Mouse (Mus musculus): ENCODE results near the gene Lhcgr. TPM values are rescaled to one million over a fixed set of nuclear protein-coding genes. Genes with fewer than 3 reads are reported as not detected.

The Lhcgr gene
- polyA plus RNA-seq, 1 experiment from 2014 or later, result 0.69 TPM

- DNase-seq (ENCODE audit: low spot score), result no peak
- no peak for ATAC-seq (ENCODE audit: low FRiP score)
- no peak overlapping the region for H3K4me3 ChIP-seq (ENCODE audit: low read depth, low read length)
- no peak overlapping the region for H3K4me2 ChIP-seq (replicated peaks; ENCODE audit: low read depth, low read length)
- H3K9ac ChIP-seq (ENCODE audit: low read depth, low read length), result no peak overlapping the region
- no peak overlapping the region for H3K27ac ChIP-seq (ENCODE audit: low read depth, low read length)
- no peaks in the 10 kb centered on the region for H3K27me3 ChIP-seq (ENCODE audit: control insufficient read depth, insufficient read depth, low read length)
- 85% methylated on average over 4 of the region's 4 CpGs for WGBS
- H3K9me3 ChIP-seq (ENCODE audit: control insufficient read depth, low read length), result no peaks in the 10 kb centered on the region
- H3K4me1 ChIP-seq (replicated peaks; ENCODE audit: control insufficient read depth, insufficient read depth, low read length), result no peaks in the 10 kb centered on the region
- H3K36me3 ChIP-seq (ENCODE audit: control insufficient read depth, insufficient read depth, low read length), result no peaks in the 10 kb centered on the region
Observed at GRCm38 (mm10) chr17:88786385-88786784, 5.4 kb downstream of the Lhcgr start.

- H3K4me1 ChIP-seq (replicated peaks; ENCODE audit: control insufficient read depth, insufficient read depth, low read length), result no peaks in the 10 kb centered on the region
- H3K9ac ChIP-seq (ENCODE audit: low read depth, low read length), result no peak overlapping the region
- H3K27me3 ChIP-seq (ENCODE audit: control insufficient read depth, insufficient read depth, low read length), result no peaks in the 10 kb centered on the region
- H3K4me2 ChIP-seq (replicated peaks; ENCODE audit: low read depth, low read length), result no peak overlapping the region
- H3K36me3 ChIP-seq (ENCODE audit: control insufficient read depth, insufficient read depth, low read length), result no peaks in the 10 kb centered on the region
- ATAC-seq (ENCODE audit: low FRiP score), result no peak
- no peaks in the 10 kb centered on the region for H3K9me3 ChIP-seq (ENCODE audit: control insufficient read depth, low read length)
- no peak overlapping the region for H3K27ac ChIP-seq (ENCODE audit: low read depth, low read length)
- 38% methylated on average over 3 of the region's 3 CpGs for WGBS
- no peak for DNase-seq (ENCODE audit: low spot score)
- no peak overlapping the region for H3K4me3 ChIP-seq (ENCODE audit: low read depth, low read length)
Observed at GRCm38 (mm10) chr17:88779148-88779547, 12.6 kb downstream of the Lhcgr start.

- DNase-seq (ENCODE audit: low spot score), result no peak
- Histone ChIP-seq H3K27ac (ENCODE audit: low read depth, low read length) (peak overlapping the region; percentile 0; the same call in 1 of the 2 replicates), H3K9ac (ENCODE audit: low read depth, low read length) (no peak overlapping the region), H3K4me1 (replicated peaks; ENCODE audit: control insufficient read depth, insufficient read depth, low read length) (peaks cover 2% of the 10 kb centered on the region; the same call in 1 of the 2 replicates), H3K4me2 (replicated peaks; ENCODE audit: low read depth, low read length) (no peak overlapping the region), H3K36me3 (ENCODE audit: control insufficient read depth, insufficient read depth, low read length) (no peaks in the 10 kb centered on the region), H3K9me3 (ENCODE audit: control insufficient read depth, low read length) (no peaks in the 10 kb centered on the region), H3K27me3 (ENCODE audit: control insufficient read depth, insufficient read depth, low read length) (no peaks in the 10 kb centered on the region), H3K4me3 (ENCODE audit: low read depth, low read length) (no peak overlapping the region)
- ATAC-seq (ENCODE audit: low FRiP score), result peak; percentile 43
- WGBS, result 41% methylated on average over 9 of the region's 9 CpGs
Observed at GRCm38 (mm10) chr17:88774103-88774526, 17.7 kb downstream of the Lhcgr start.

- ATAC-seq (ENCODE audit: low FRiP score), result no peak
- no peak overlapping the region for H3K27ac ChIP-seq (ENCODE audit: low read depth, low read length)
- WGBS, result 85% methylated on average over 7 of the region's 7 CpGs
- peaks cover 2% of the 10 kb centered on the region; the same call in 1 of the 2 replicates for H3K4me1 ChIP-seq (replicated peaks; ENCODE audit: control insufficient read depth, insufficient read depth, low read length)
- H3K9ac ChIP-seq (ENCODE audit: low read depth, low read length), result no peak overlapping the region
- no peaks in the 10 kb centered on the region for H3K27me3 ChIP-seq (ENCODE audit: control insufficient read depth, insufficient read depth, low read length)
- no peak for DNase-seq (ENCODE audit: low spot score)
- H3K36me3 ChIP-seq (ENCODE audit: control insufficient read depth, insufficient read depth, low read length), result no peaks in the 10 kb centered on the region
- no peak overlapping the region for H3K4me3 ChIP-seq (ENCODE audit: low read depth, low read length)
- H3K9me3 ChIP-seq (ENCODE audit: control insufficient read depth, low read length), result no peaks in the 10 kb centered on the region
- H3K4me2 ChIP-seq (replicated peaks; ENCODE audit: low read depth, low read length), result no peak overlapping the region
Observed at GRCm38 (mm10) chr17:88770081-88770480, 21.7 kb downstream of the Lhcgr start.

- ATAC-seq (ENCODE audit: low FRiP score) (0 out of 2 replicates have a peak, but pooled peaks have one; percentile 33), DNase-seq (ENCODE audit: low spot score) (no peak)
- no peaks in the 10 kb centered on the region for H3K9me3 ChIP-seq (ENCODE audit: control insufficient read depth, low read length)
- H3K4me1 ChIP-seq (replicated peaks; ENCODE audit: control insufficient read depth, insufficient read depth, low read length), result peaks cover 2% of the 10 kb centered on the region; the same call in 1 of the 2 replicates
- WGBS, result 64% methylated on average over 2 of the region's 2 CpGs
- H3K27ac ChIP-seq (ENCODE audit: low read depth, low read length), result no peak overlapping the region
- H3K4me3 ChIP-seq (ENCODE audit: low read depth, low read length), result no peak overlapping the region
- no peaks in the 10 kb centered on the region for H3K27me3 ChIP-seq (ENCODE audit: control insufficient read depth, insufficient read depth, low read length)
- no peak overlapping the region for H3K9ac ChIP-seq (ENCODE audit: low read depth, low read length)
- H3K36me3 ChIP-seq (ENCODE audit: control insufficient read depth, insufficient read depth, low read length), result no peaks in the 10 kb centered on the region
- H3K4me2 ChIP-seq (replicated peaks; ENCODE audit: low read depth, low read length), result no peak overlapping the region
Observed at GRCm38 (mm10) chr17:88769283-88769859, 22.4 kb downstream of the Lhcgr start.

- no peaks in the 10 kb centered on the region for H3K9me3 ChIP-seq (ENCODE audit: control insufficient read depth, low read length)
- no peak overlapping the region for H3K27ac ChIP-seq (ENCODE audit: low read depth, low read length)
- no peak for DNase-seq (ENCODE audit: low spot score)
- no peaks in the 10 kb centered on the region for H3K4me1 ChIP-seq (replicated peaks; ENCODE audit: control insufficient read depth, insufficient read depth, low read length)
- no peaks in the 10 kb centered on the region for H3K27me3 ChIP-seq (ENCODE audit: control insufficient read depth, insufficient read depth, low read length)
- no peak overlapping the region for H3K4me3 ChIP-seq (ENCODE audit: low read depth, low read length)
- H3K4me2 ChIP-seq (replicated peaks; ENCODE audit: low read depth, low read length), result no peak overlapping the region
- no peak overlapping the region for H3K9ac ChIP-seq (ENCODE audit: low read depth, low read length)
- no peak for ATAC-seq (ENCODE audit: low FRiP score)
- no peaks in the 10 kb centered on the region for H3K36me3 ChIP-seq (ENCODE audit: control insufficient read depth, insufficient read depth, low read length)
- 82% methylated on average over 6 of the region's 6 CpGs for WGBS
Observed at GRCm38 (mm10) chr17:88766857-88767256, 24.9 kb downstream of the Lhcgr start.

GRCm38 (mm10) chr17:88764136-88764485, 27.7 kb downstream of the Lhcgr start:
- H3K9me3 ChIP-seq (ENCODE audit: control insufficient read depth, low read length), result no peaks in the 10 kb centered on the region
- peak; percentile 57 for DNase-seq (ENCODE audit: low spot score)
- ATAC-seq (ENCODE audit: low FRiP score), result peak; percentile 88
- no peaks in the 10 kb centered on the region for H3K27me3 ChIP-seq (ENCODE audit: control insufficient read depth, insufficient read depth, low read length)
- no peaks in the 10 kb centered on the region for H3K36me3 ChIP-seq (ENCODE audit: control insufficient read depth, insufficient read depth, low read length)
- no peak overlapping the region for H3K4me3 ChIP-seq (ENCODE audit: low read depth, low read length)
- 22% methylated on average over 3 of the region's 3 CpGs for WGBS
- H3K9ac ChIP-seq (ENCODE audit: low read depth, low read length), result no peak overlapping the region
- no peak overlapping the region for H3K27ac ChIP-seq (ENCODE audit: low read depth, low read length)
- no peak overlapping the region for H3K4me2 ChIP-seq (replicated peaks; ENCODE audit: low read depth, low read length)
- H3K4me1 ChIP-seq (replicated peaks; ENCODE audit: control insufficient read depth, insufficient read depth, low read length), result no peaks in the 10 kb centered on the region

GRCm38 (mm10) chr17:88763396-88764135, 28.2 kb downstream of the Lhcgr start:
- WGBS, result 22% methylated on average over 5 of the region's 5 CpGs
- H3K27me3 ChIP-seq (ENCODE audit: control insufficient read depth, insufficient read depth, low read length), result no peaks in the 10 kb centered on the region
- ATAC-seq (ENCODE audit: low FRiP score) (peak; percentile 62), DNase-seq (ENCODE audit: low spot score) (no peak)
- 0 out of 2 replicates have a peak, but pooled peaks cover under 1% of the 10 kb centered on the region for H3K4me1 ChIP-seq (replicated peaks; ENCODE audit: control insufficient read depth, insufficient read depth, low read length)
- H3K36me3 ChIP-seq (ENCODE audit: control insufficient read depth, insufficient read depth, low read length), result no peaks in the 10 kb centered on the region
- no peak overlapping the region for H3K4me2 ChIP-seq (replicated peaks; ENCODE audit: low read depth, low read length)
- no peaks in the 10 kb centered on the region for H3K9me3 ChIP-seq (ENCODE audit: control insufficient read depth, low read length)
- no peak overlapping the region for H3K4me3 ChIP-seq (ENCODE audit: low read depth, low read length)
- H3K27ac ChIP-seq (ENCODE audit: low read depth, low read length), result 0 out of 2 replicates have a peak overlapping the region, but pooled peaks have one; percentile 7
- H3K9ac ChIP-seq (ENCODE audit: low read depth, low read length), result no peak overlapping the region

- 12% methylated on average over 9 of the region's 9 CpGs for WGBS
- DNase-seq (ENCODE audit: low spot score), result peak; percentile 54
- no peaks in the 10 kb centered on the region for H3K27me3 ChIP-seq (ENCODE audit: control insufficient read depth, insufficient read depth, low read length)
- H3K4me1 ChIP-seq (replicated peaks; ENCODE audit: control insufficient read depth, insufficient read depth, low read length), result peaks cover 3% of the 10 kb centered on the region; the same call in 1 of the 2 replicates
- no peak overlapping the region for H3K4me3 ChIP-seq (ENCODE audit: low read depth, low read length)
- no peak overlapping the region for H3K27ac ChIP-seq (ENCODE audit: low read depth, low read length)
- H3K9ac ChIP-seq (ENCODE audit: low read depth, low read length), result no peak overlapping the region
- no peak overlapping the region for H3K4me2 ChIP-seq (replicated peaks; ENCODE audit: low read depth, low read length)
- peak; percentile 70 for ATAC-seq (ENCODE audit: low FRiP score)
- no peaks in the 10 kb centered on the region for H3K36me3 ChIP-seq (ENCODE audit: control insufficient read depth, insufficient read depth, low read length)
- H3K9me3 ChIP-seq (ENCODE audit: control insufficient read depth, low read length), result no peaks in the 10 kb centered on the region
Observed at GRCm38 (mm10) chr17:88758003-88758437, 33.8 kb downstream of the Lhcgr start.
